Mouse (Mus musculus): ENCODE data around the gene 1600014C23Rik. TPM values are rescaled to one million over a fixed set of nuclear protein-coding genes. Genes with fewer than 3 reads are reported as not detected.

The 1600014C23Rik gene
- polyA plus RNA-seq, 1 experiment from 2014 or later = not detected

GRCm38 (mm10) chr17:45689120-45689519, 44.5 kb downstream of the 1600014C23Rik start:
- Histone ChIP-seq H3K9ac (no peak overlapping the region), H3K27ac (replicated peaks) (no peak overlapping the region), H3K4me2 (no peak overlapping the region), H3K9me3 (replicated peaks) (no peaks in the 10 kb centered on the region), H3K27me3 (peaks cover 13% of the 10 kb centered on the region), H3K4me1 (replicated peaks) (peaks cover 68% of the 10 kb centered on the region), H3K36me3 (replicated peaks) (no peaks in the 10 kb centered on the region), H3K4me3 (replicated peaks) (no peak overlapping the region)
- 82% methylated on average over 9 of the region's 9 CpGs for WGBS (ENCODE audit: insufficient replicate concordance)
- ATAC-seq (ENCODE audit: insufficient read depth) = no peak

- H3K4me1 ChIP-seq (replicated peaks) = peaks cover 44% of the 10 kb centered on the region
- H3K9ac ChIP-seq = peak within 1 kb of the TSS; percentile 82
- 9% methylated on average over 12 of the region's 12 CpGs for WGBS (ENCODE audit: insufficient replicate concordance)
- peaks cover 13% of the 10 kb centered on the region for H3K27me3 ChIP-seq
- peak within 1 kb of the TSS; percentile 76 for H3K4me3 ChIP-seq (replicated peaks)
- H3K36me3 ChIP-seq (replicated peaks) = no peaks in the 10 kb centered on the region
- ATAC-seq (ENCODE audit: insufficient read depth) = peak; percentile 13
- H3K27ac ChIP-seq (replicated peaks) = peak within 1 kb of the TSS; percentile 73
- peak within 1 kb of the TSS; percentile 100 for H3K4me2 ChIP-seq
- no peaks in the 10 kb centered on the region for H3K9me3 ChIP-seq (replicated peaks)
These were observed 46.9 kb downstream of the 1600014C23Rik start, which contains the start of gene Tmem63b for GRCm38 (mm10) chr17:45686716-45687115. TSS of gene Tmem63b (minus strand) at chr17:45686905.

GRCm38 (mm10) chr17:45686093-45686619, 47.5 kb downstream of the 1600014C23Rik start, which contains the start of gene Mrpl14:
TSS of gene Mrpl14 (plus strand) at chr17:45686322.
- Histone ChIP-seq H3K36me3 (replicated peaks) (no peaks in the 10 kb centered on the region), H3K27ac (replicated peaks) (peak within 1 kb of the TSS; percentile 73), H3K9ac (peak within 1 kb of the TSS; percentile 82), H3K27me3 (peaks cover 13% of the 10 kb centered on the region), H3K4me2 (peak within 1 kb of the TSS; percentile 100), H3K9me3 (replicated peaks) (no peaks in the 10 kb centered on the region), H3K4me1 (replicated peaks) (peaks cover 43% of the 10 kb centered on the region), H3K4me3 (replicated peaks) (peak within 1 kb of the TSS; percentile 76)
- 1% methylated on average over 45 of the region's 50 CpGs for WGBS (ENCODE audit: insufficient replicate concordance)
- ATAC-seq (ENCODE audit: insufficient read depth) = peak; percentile 83

GRCm38 (mm10) chr17:45685171-45686092, 48.2 kb downstream of the 1600014C23Rik start:
- Histone ChIP-seq H3K4me3 (replicated peaks) (peak overlapping the region; percentile 76), H3K9ac (peak overlapping the region; percentile 82), H3K9me3 (replicated peaks) (no peaks in the 10 kb centered on the region), H3K27me3 (peaks cover 13% of the 10 kb centered on the region), H3K27ac (replicated peaks) (peak overlapping the region; percentile 73), H3K4me2 (peak overlapping the region; percentile 100), H3K4me1 (replicated peaks) (peaks cover 50% of the 10 kb centered on the region), H3K36me3 (replicated peaks) (no peaks in the 10 kb centered on the region)
- WGBS (ENCODE audit: insufficient replicate concordance) = under 1% methylated on average over 58 of the region's 58 CpGs
- peak; percentile 56 for ATAC-seq (ENCODE audit: insufficient read depth)

- Histone ChIP-seq H3K9me3 (replicated peaks) (no peaks in the 10 kb centered on the region), H3K27me3 (peaks cover 13% of the 10 kb centered on the region), H3K4me3 (replicated peaks) (peak overlapping the region; percentile 76), H3K4me2 (peak overlapping the region; percentile 100), H3K9ac (peak overlapping the region; percentile 82; the same call in 1 of the 2 replicates), H3K36me3 (replicated peaks) (no peaks in the 10 kb centered on the region), H3K27ac (replicated peaks) (0 out of 2 replicates have a peak overlapping the region, but pooled peaks have one; percentile 73), H3K4me1 (replicated peaks) (peaks cover 51% of the 10 kb centered on the region)
- 36% methylated on average over 14 of the region's 14 CpGs for WGBS (ENCODE audit: insufficient replicate concordance)
- ATAC-seq (ENCODE audit: insufficient read depth) = no peak
These were observed 48.9 kb downstream of the 1600014C23Rik start for GRCm38 (mm10) chr17:45684667-45685131.

Other genes starting within 250 kb of the 1600014C23Rik start
- 6.2 and 7.2 TPM in 2 replicates for gene Aars2, start 227.0 kb downstream of the 1600014C23Rik start, polyA plus RNA-seq (2015; fragmentation: Nextera tagmentation; extraction: Ambion mirVana)
- gene Tcte1, start 210.4 kb downstream of the 1600014C23Rik start, polyA plus RNA-seq (2015; fragmentation: Nextera tagmentation; extraction: Ambion mirVana) = 0.05 TPM in 1 of 2 replicates, not detected in the other
- gene Tmem151b, start 184.2 kb downstream of the 1600014C23Rik start, polyA plus RNA-seq (2015; fragmentation: Nextera tagmentation; extraction: Ambion mirVana) = 0.07 and 0.10 TPM in 2 replicates
- 1.2 and 1.6 TPM in 2 replicates for gene Nfkbie, start 178.1 kb downstream of the 1600014C23Rik start, polyA plus RNA-seq (2015; fragmentation: Nextera tagmentation; extraction: Ambion mirVana)
- gene Slc35b2, start 170.0 kb downstream of the 1600014C23Rik start, polyA plus RNA-seq (2015; fragmentation: Nextera tagmentation; extraction: Ambion mirVana) = 52.1 and 59.8 TPM in 2 replicates
- 577 and 585 TPM in 2 replicates for gene Hsp90ab1, start 160.6 kb downstream of the 1600014C23Rik start, polyA plus RNA-seq (2015; fragmentation: Nextera tagmentation; extraction: Ambion mirVana)
- gene Slc29a1, start 134.2 kb downstream of the 1600014C23Rik start, polyA plus RNA-seq (2015; fragmentation: Nextera tagmentation; extraction: Ambion mirVana) = 175 and 180 TPM in 2 replicates
- 0.54 and 1.1 TPM in 2 replicates for gene Mymx, start 131.7 kb downstream of the 1600014C23Rik start, polyA plus RNA-seq (2015; fragmentation: Nextera tagmentation; extraction: Ambion mirVana)
- gene Capn11, start 74.5 kb downstream of the 1600014C23Rik start, polyA plus RNA-seq (2015; fragmentation: Nextera tagmentation; extraction: Ambion mirVana) = 0.21 and 0.25 TPM in 2 replicates
- 111 and 115 TPM in 2 replicates for gene Mrpl14, start 47.5 kb downstream of the 1600014C23Rik start, polyA plus RNA-seq (2015; fragmentation: Nextera tagmentation; extraction: Ambion mirVana)
- gene Tmem63b, start 46.9 kb downstream of the 1600014C23Rik start, polyA plus RNA-seq (2015; fragmentation: Nextera tagmentation; extraction: Ambion mirVana) = 8.6 and 9.6 TPM in 2 replicates

All from liver, embryonic 15.5 days (tissue).